Mouse (Mus musculus) hindlimb bud, embryonic 11.5 days (tissue): Measurements from ENCODE around the gene Gast.
"Not testable (repeated sequence)": the region's sequence is repeated elsewhere in the genome, so short reads cannot be mapped to it uniquely, and the experiment has no call there.

Experiments
- DNase-seq: peaks from one replicate; pipeline ENCODE4 v3.0.0-alpha.2; 2012; ENCODE audit warnings: low read depth, low spot score; ENCODE audit errors: extremely low spot score

Gene Gast

GRCm38 (mm10) chr11:100333944-100334457, at the start of gene Gast:
TSS of gene Gast (plus strand) at chr11:100334407.
- DNase-seq = no peak

GRCm38 (mm10) chr11:100284988-100285387, 49.2 kb upstream of the Gast start:
- no peak for DNase-seq

- DNase-seq = no peak
Observed at GRCm38 (mm10) chr11:100287024-100287423, 47.2 kb upstream of the Gast start.

GRCm38 (mm10) chr11:100288942-100289341, 45.3 kb upstream of the Gast start:
- no peak for DNase-seq

GRCm38 (mm10) chr11:100290235-100290634, 44.0 kb upstream of the Gast start:
- no peak for DNase-seq

GRCm38 (mm10) chr11:100292884-100293283, 41.3 kb upstream of the Gast start:
- DNase-seq = no peak

- no peak for DNase-seq
Observed at GRCm38 (mm10) chr11:100295308-100295707, 38.9 kb upstream of the Gast start.

GRCm38 (mm10) chr11:100297801-100298200, 36.4 kb upstream of the Gast start:
- DNase-seq = no peak

GRCm38 (mm10) chr11:100298274-100299036, 35.8 kb upstream of the Gast start:
- DNase-seq = no peak

- DNase-seq = no peak
Observed at GRCm38 (mm10) chr11:100300293-100300692, 33.9 kb upstream of the Gast start.

GRCm38 (mm10) chr11:100301292-100301691, 32.9 kb upstream of the Gast start:
- no peak for DNase-seq

- no peak for DNase-seq
Observed at GRCm38 (mm10) chr11:100307900-100308299, 26.3 kb upstream of the Gast start.

GRCm38 (mm10) chr11:100308672-100309071, 25.5 kb upstream of the Gast start:
- not testable (repeated sequence) for DNase-seq

- DNase-seq = no peak
Observed at GRCm38 (mm10) chr11:100311656-100312055, 22.6 kb upstream of the Gast start.

- DNase-seq = no peak
Observed at GRCm38 (mm10) chr11:100312096-100312679, 22.0 kb upstream of the Gast start.

- DNase-seq = no peak
Observed at GRCm38 (mm10) chr11:100313424-100313823, 20.8 kb upstream of the Gast start.

- DNase-seq = no peak
Observed at GRCm38 (mm10) chr11:100315439-100315838, 18.8 kb upstream of the Gast start.

GRCm38 (mm10) chr11:100317826-100318380, 16.3 kb upstream of the Gast start:
- DNase-seq = no peak

GRCm38 (mm10) chr11:100318529-100319451, 15.4 kb upstream of the Gast start:
- no peak for DNase-seq

- DNase-seq = peak; percentile 99
Observed at GRCm38 (mm10) chr11:100319492-100320171, 14.6 kb upstream of the Gast start, which contains the start of gene Eif1. TSS of gene Eif1 (plus strand) at chr11:100319885.
